Mouse (Mus musculus) heart, embryonic 12.5 days (tissue): ENCODE measurements around the gene Psma3. TPM values are rescaled to one million over a fixed set of nuclear protein-coding genes. Genes with fewer than 3 reads are reported as not detected.

Experiments
- ATAC-seq: fragments of 200-750 bp; cut with Nextera tagmentation; 2 replicates; pipeline ENCODE4 v1.8.0; 2017; ENCODE audit warnings: moderate TSS enrichment, moderate library complexity; ENCODE audit not compliant: insufficient number of reproducible peaks, low FRiP score
- H3K27ac ChIP-seq: fragments of 300-500 bp; sonication (generic); 2 replicates; pipeline ENCODE4 v1.5.1; 2016; ENCODE audit warnings: mild to moderate bottlenecking, moderate library complexity; ENCODE audit not compliant: poor library complexity, severe bottlenecking
- H3K27me3 ChIP-seq: fragments of 300-500 bp; sonication (generic); replicated peaks from 2 replicates; pipeline ENCODE4 v1.6.1; 2016; ENCODE audit warnings: mild to moderate bottlenecking, moderate library complexity
- H3K36me3 ChIP-seq: fragments of 300-500 bp; sonication (generic); 2 replicates; pipeline ENCODE4 v1.6.1; 2016; ENCODE audit warnings: mild to moderate bottlenecking, moderate library complexity
- H3K4me1 ChIP-seq: fragments of 300-500 bp; sonication (generic); replicated peaks from 2 replicates; pipeline ENCODE4 v1.6.1; 2016; ENCODE audit warnings: mild to moderate bottlenecking
- H3K4me2 ChIP-seq: fragments of 300-500 bp; sonication (generic); 2 replicates; pipeline ENCODE4 v1.6.1; 2016; ENCODE audit warnings: mild to moderate bottlenecking, moderate library complexity
- H3K4me3 ChIP-seq: fragments of 300-500 bp; sonication (generic); 2 replicates; pipeline ENCODE4 v1.5.1; 2016; ENCODE audit warnings: mild to moderate bottlenecking
- H3K9ac ChIP-seq: fragments of 300-500 bp; sonication (generic); 2 replicates; pipeline ENCODE4 v1.6.1; 2016; ENCODE audit warnings: mild to moderate bottlenecking, moderate library complexity
- H3K9me3 ChIP-seq: fragments of 300-500 bp; sonication (generic); replicated peaks from 2 replicates; pipeline ENCODE4 v1.6.1; 2016; ENCODE audit warnings: mild to moderate bottlenecking, moderate library complexity
- WGBS: fragments of 180-500 bp; shearing (Covaris S2); methylation state at CpG from one replicate; pipeline ENCODE4 v1.1.7; 2016; 5-methylcytosine and 5-hydroxymethylcytosine counted together
- polyA plus RNA-seq: library from polyadenylated mRNA; unstranded; fragments of >200 nt; fragmentation: Nextera tagmentation; extraction: Ambion mirVana; gene quantifications from 2 replicates; pipeline ENCODE4 v1.2.1, GENCODE M21; 2016

Psma3 gene
- polyA plus RNA-seq, 1 experiment from 2014 or later, result 431 TPM

- Histone ChIP-seq H3K4me1 (peaks cover 26% of the 10 kb centered on the region), H3K36me3 (peaks cover 52% of the 10 kb centered on the region), H3K9ac (no peak overlapping the region), H3K9me3 (no peaks in the 10 kb centered on the region), H3K27ac (no peak overlapping the region), H3K27me3 (no peaks in the 10 kb centered on the region), H3K4me3 (no peak overlapping the region), H3K4me2 (no peak overlapping the region)
- WGBS, result 94% methylated on average over 5 of the region's 6 CpGs
- no peak for ATAC-seq
These were observed 29.5 kb downstream of the Psma3 start for GRCm38 (mm10) chr12:71003760-71004426.

DNA sequence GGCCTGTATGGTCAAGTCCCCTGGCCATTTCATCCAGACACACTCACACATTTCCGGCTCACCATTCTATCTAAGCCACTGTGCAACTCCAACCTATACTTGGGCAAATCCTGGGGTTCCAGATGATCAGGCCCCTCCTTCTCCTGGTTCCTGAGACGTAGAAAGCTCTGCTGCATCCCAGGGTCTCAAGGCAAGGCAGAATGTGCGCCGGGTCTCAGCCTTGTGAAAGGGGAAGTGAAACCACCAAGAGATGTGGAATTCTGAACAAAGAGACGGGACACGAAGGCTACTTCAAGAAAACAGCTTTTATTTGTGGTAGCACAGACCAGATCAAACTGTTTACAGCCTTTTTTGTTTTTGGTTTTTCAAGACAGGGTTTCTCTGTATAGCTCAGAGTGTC is 31.7 kb downstream of the Psma3 start:
- peaks cover 62% of the 10 kb centered on the region for H3K36me3 ChIP-seq
- 96% methylated on average over 6 of the region's 6 CpGs for WGBS
- no peak overlapping the region for H3K4me2 ChIP-seq
- no peak overlapping the region for H3K4me3 ChIP-seq
- H3K27me3 ChIP-seq, result no peaks in the 10 kb centered on the region
- no peak for ATAC-seq
- no peak overlapping the region for H3K27ac ChIP-seq
- peaks cover 21% of the 10 kb centered on the region for H3K4me1 ChIP-seq
- H3K9me3 ChIP-seq, result no peaks in the 10 kb centered on the region
- H3K9ac ChIP-seq, result no peak overlapping the region

DNA sequence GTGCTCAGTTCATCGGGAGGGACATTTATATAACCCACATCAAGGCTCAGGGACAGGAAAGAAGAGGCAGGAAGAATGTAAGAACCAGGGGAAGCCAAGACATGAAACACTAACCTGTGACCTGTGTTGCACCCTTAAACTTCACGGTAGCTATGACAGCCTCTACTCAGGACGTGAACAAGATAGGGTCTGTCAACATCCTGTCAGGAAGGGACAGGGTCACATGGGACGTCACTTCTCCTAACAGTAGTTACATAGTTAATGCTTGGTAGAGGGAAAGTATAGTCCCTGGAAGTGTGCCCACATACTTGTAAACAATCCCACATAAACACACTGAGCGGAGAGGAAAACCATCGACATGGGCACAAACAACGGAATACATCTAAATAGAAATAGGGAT is 32.5 kb downstream of the Psma3 start:
- no peaks in the 10 kb centered on the region for H3K9me3 ChIP-seq
- peaks cover 23% of the 10 kb centered on the region for H3K4me1 ChIP-seq
- ATAC-seq, result no peak
- no peak overlapping the region for H3K9ac ChIP-seq
- no peaks in the 10 kb centered on the region for H3K27me3 ChIP-seq
- no peak overlapping the region for H3K4me2 ChIP-seq
- no peak overlapping the region for H3K4me3 ChIP-seq
- 56% methylated on average over 7 of the region's 7 CpGs for WGBS
- no peak overlapping the region for H3K27ac ChIP-seq
- peaks cover 62% of the 10 kb centered on the region for H3K36me3 ChIP-seq

DNA sequence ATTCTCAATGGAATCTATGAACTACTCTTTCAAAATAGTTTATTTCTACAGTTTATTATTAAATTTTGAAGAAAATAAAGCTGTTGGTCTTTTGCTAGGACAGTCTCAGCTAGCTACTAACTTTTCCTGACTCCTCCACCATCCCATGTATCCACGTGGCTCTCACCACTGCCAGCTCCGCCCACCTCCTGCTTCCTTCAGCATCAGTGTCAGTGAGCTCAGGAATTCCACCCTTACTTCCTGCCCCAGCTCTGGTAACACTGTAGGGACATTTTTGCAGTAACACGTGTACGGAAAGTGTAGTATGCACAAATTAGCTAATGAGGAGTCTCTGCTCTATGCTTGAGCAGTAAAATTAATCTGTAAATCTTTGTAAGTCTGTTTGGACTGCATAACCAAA is 35.3 kb downstream of the Psma3 start:
- no peak overlapping the region for H3K9ac ChIP-seq
- 40% methylated on average over 4 of the region's 4 CpGs for WGBS
- H3K27me3 ChIP-seq, result no peaks in the 10 kb centered on the region
- peak; percentile 71 for ATAC-seq
- H3K9me3 ChIP-seq, result no peaks in the 10 kb centered on the region
- H3K4me1 ChIP-seq, result peaks cover 41% of the 10 kb centered on the region
- H3K4me2 ChIP-seq, result no peak overlapping the region
- peaks cover 57% of the 10 kb centered on the region for H3K36me3 ChIP-seq
- no peak overlapping the region for H3K27ac ChIP-seq
- H3K4me3 ChIP-seq, result no peak overlapping the region

DNA sequence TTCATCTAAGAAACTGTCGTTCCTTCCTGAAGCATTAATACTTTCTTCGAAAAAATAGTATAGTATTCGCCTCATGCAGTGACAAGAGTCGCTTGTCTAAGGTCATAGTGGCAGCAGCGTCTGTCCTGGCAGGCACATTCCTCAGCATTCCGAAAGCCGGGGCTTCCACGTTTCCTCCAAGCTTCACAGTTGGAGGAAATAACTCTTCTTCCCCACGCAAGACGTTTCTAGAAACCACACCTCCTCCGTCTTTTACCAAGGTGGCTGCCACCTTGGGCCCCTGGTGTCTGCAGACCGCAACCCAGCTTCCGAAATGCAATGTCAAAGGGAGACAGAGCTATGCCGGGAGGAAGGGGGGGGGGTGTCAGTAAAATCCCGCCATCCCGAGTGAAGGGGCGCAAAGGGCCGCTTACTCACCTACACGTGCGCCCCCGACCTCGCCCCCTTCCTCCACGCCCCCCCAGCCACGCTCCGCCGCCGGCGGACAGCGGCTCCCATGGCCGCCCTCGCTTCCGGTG is 40.5 kb downstream of the Psma3 start:
- under 1% methylated on average over 31 of the region's 32 CpGs for WGBS
- peak overlapping the region; percentile 97 for H3K27ac ChIP-seq
- peaks cover 24% of the 10 kb centered on the region for H3K36me3 ChIP-seq
- H3K9ac ChIP-seq, result peak overlapping the region; percentile 79
- no peaks in the 10 kb centered on the region for H3K27me3 ChIP-seq
- ATAC-seq, result peak; percentile 79
- H3K4me1 ChIP-seq, result peaks cover 27% of the 10 kb centered on the region
- peak overlapping the region; percentile 92 for H3K4me3 ChIP-seq
- H3K9me3 ChIP-seq, result no peaks in the 10 kb centered on the region
- peak overlapping the region; percentile 70 for H3K4me2 ChIP-seq

DNA sequence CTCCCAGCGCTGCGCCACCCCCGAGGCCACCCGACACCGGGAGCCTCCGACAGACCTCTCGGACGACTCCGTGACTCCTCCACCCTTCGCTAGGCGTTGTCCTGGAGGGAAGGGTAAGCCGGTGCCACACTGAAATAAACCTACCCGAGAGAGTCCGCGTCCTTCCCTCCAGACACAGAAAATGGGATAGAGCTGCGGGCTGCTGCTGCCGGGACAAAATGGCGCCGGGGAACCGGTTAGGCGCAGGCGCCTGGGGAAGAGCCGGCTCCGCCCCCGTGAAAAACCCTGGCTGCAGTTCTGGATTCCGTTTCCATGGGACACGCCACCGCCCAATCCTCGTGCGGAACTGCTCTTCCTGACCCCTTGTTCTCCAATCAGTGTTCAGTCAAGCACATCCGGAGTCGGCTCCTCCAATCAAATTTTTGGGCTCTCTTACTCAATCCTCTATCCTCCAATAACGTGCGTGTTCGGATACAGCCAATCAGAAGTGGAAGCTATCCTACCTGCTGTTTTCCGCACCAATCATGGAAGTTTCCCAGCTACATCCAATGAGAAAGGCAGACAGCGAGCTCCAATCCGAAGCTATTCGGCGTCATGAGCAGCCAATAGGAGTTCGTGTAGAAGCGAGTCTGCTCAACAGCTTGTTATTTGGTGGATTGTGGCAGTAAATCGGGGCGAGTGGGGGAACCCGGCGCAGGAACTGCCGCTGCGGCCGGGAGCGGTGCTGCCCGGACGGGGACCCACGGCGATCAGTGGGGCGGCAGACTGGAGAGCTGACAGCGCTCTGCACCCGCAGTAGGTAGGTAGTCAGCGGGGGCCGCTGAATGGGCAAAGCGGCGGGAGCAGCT is 41.2 kb downstream of the Psma3 start, which contains the start of gene Arid4a:
TSS of gene Arid4a (plus strand) at position 628 of the 848 bp plus-strand sequence.
- Histone ChIP-seq H3K9ac (peak within 1 kb of the TSS; percentile 93), H3K4me2 (peak within 1 kb of the TSS; percentile 86), H3K4me3 (peak within 1 kb of the TSS; percentile 92), H3K27me3 (no peaks in the 10 kb centered on the region), H3K4me1 (peaks cover 24% of the 10 kb centered on the region), H3K27ac (peak within 1 kb of the TSS; percentile 97), H3K36me3 (peaks cover 26% of the 10 kb centered on the region), H3K9me3 (no peaks in the 10 kb centered on the region)
- ATAC-seq, result peak; percentile 98
- WGBS, result under 1% methylated on average over 61 of the region's 61 CpGs

GRCm38 (mm10) chr12:71016211-71016502 is 41.7 kb downstream of the Psma3 start:
- H3K9me3 ChIP-seq, result no peaks in the 10 kb centered on the region
- peak overlapping the region; percentile 93 for H3K9ac ChIP-seq
- peak overlapping the region; percentile 86 for H3K4me2 ChIP-seq
- no peaks in the 10 kb centered on the region for H3K27me3 ChIP-seq
- WGBS, result 0% methylated on average over 32 of the region's 33 CpGs
- peak overlapping the region; percentile 92 for H3K4me3 ChIP-seq
- no peak for ATAC-seq
- peak overlapping the region; percentile 97 for H3K27ac ChIP-seq
- H3K4me1 ChIP-seq, result peaks cover 24% of the 10 kb centered on the region
- peaks cover 31% of the 10 kb centered on the region for H3K36me3 ChIP-seq

DNA sequence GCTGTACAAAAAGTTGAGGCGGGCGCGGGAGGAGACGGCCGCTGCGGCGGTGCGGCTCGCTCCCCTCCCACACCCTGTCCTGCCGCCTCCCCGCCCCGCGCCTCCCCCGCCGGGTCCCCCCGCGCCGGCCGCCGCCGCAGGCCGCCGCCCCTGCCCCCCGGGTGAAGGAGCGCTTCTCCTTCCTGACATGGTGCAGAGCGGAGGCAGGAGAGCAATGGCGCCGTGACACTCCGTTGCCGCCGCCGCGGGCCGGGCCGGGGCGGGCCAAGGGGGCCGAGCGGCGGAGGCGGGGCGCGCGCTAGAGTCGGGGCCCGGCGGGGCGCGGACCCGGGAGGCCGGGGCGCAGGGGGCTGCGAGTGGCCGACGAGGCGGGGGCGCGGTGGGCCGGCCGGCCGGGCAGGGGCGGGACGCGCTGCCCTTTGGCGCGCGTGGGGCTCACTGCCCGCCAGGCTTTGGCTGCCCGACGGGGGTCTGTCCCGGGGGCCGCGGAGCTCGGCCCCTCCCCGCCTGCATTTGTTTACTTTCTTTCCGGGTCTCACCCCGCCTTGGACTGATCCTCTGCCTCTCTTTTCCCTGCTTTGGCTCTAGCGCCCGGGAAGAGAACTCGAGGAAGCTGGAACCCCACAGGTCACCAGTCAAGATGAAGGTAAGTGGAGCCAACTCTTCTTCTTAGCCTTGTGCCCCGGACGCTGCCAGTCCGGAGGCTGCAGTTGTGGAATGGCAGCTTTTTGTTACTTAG is 42.3 kb downstream of the Psma3 start:
- peak overlapping the region; percentile 86 for H3K4me2 ChIP-seq
- H3K4me1 ChIP-seq, result peaks cover 24% of the 10 kb centered on the region
- H3K36me3 ChIP-seq, result peaks cover 35% of the 10 kb centered on the region
- peak; percentile 43 for ATAC-seq
- H3K27ac ChIP-seq, result peak overlapping the region; percentile 97
- H3K27me3 ChIP-seq, result no peaks in the 10 kb centered on the region
- 2% methylated on average over 67 of the region's 82 CpGs for whole genome bisulfite sequencing
- peak overlapping the region; percentile 92 for H3K4me3 ChIP-seq
- H3K9me3 ChIP-seq, result no peaks in the 10 kb centered on the region
- H3K9ac ChIP-seq, result peak overlapping the region; percentile 93

DNA sequence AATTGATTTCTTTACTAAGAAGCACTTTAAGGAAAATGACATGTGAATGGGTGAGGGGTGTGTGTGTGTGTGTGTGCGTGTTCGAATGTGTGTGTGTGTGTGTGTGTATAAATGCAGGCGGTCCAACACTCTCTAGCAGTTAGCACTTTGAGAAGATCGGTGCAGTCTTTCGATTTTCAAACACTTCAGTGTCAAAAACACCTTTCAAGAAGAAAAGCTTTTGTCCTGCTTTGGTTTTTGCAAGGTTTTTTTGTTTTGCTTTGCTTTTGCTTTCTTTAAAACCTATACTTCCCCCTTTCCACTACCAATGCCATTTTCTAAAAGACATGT is 42.8 kb downstream of the Psma3 start:
- no peak for ATAC-seq
- H3K27me3 ChIP-seq, result no peaks in the 10 kb centered on the region

GRCm38 (mm10) chr12:71017827-71018226 is 43.4 kb downstream of the Psma3 start:
- peaks cover 36% of the 10 kb centered on the region for H3K36me3 ChIP-seq
- H3K27me3 ChIP-seq, result no peaks in the 10 kb centered on the region
- H3K4me2 ChIP-seq, result no peak overlapping the region
- WGBS, result 81% methylated on average over 10 of the region's 10 CpGs
- H3K9ac ChIP-seq, result no peak overlapping the region
- peaks cover 15% of the 10 kb centered on the region for H3K4me1 ChIP-seq
- peak overlapping the region; percentile 2; the same call in 1 of the 2 replicates for H3K4me3 ChIP-seq
- no peaks in the 10 kb centered on the region for H3K9me3 ChIP-seq
- no peak for ATAC-seq
- H3K27ac ChIP-seq, result no peak overlapping the region

More for the DNA sequence above, 42.8 kb downstream of the Psma3 start:
- H3K4me3 ChIP-seq, result peak overlapping the region; percentile 92
- peak overlapping the region; percentile 97 for H3K27ac ChIP-seq
- 24% methylated on average over 5 of the region's 5 CpGs for WGBS
- no peaks in the 10 kb centered on the region for H3K9me3 ChIP-seq
- H3K9ac ChIP-seq, result peak overlapping the region; percentile 93
- H3K4me2 ChIP-seq, result peak overlapping the region; percentile 86
- peaks cover 19% of the 10 kb centered on the region for H3K4me1 ChIP-seq
- peaks cover 36% of the 10 kb centered on the region for H3K36me3 ChIP-seq

DNA sequence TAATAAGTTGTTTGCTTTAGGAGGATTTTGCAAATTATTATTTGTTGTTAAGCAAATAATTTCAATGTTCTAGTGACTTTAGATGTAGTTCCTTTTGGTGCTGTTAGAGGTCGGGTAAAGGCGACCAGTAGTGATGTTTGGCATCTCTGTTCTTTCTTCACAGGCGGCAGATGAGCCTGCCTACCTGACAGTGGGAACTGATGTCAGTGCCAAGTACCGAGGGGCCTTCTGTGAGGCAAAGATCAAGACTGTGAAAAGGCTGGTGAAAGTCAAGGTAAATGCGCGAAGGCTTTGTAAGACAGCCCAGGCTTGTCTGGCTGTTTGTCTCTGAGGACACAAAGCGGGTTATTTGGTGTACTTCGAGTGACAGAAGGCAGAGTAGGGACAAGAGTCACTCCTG is 44.8 kb downstream of the Psma3 start:
- Histone ChIP-seq H3K27me3 (no peaks in the 10 kb centered on the region), H3K4me2 (no peak overlapping the region), H3K9me3 (no peaks in the 10 kb centered on the region), H3K4me3 (no peak overlapping the region), H3K9ac (no peak overlapping the region), H3K36me3 (peaks cover 44% of the 10 kb centered on the region), H3K27ac (no peak overlapping the region), H3K4me1 (peaks cover 5% of the 10 kb centered on the region)
- WGBS, result 87% methylated on average over 8 of the region's 8 CpGs
- no peak for ATAC-seq
